Mouse (Mus musculus) myocyte (in vitro differentiated cells): ENCODE data around the gene Atpaf1.

Experiments used
- CEBPB ChIP-seq: IDR thresholded peaks from 2 replicates; pipeline ENCODE4 v1.6.1; 2011; ENCODE audit warnings: mild to moderate bottlenecking, moderate library complexity; ENCODE audit not compliant: poor library complexity, insufficient read depth, severe bottlenecking
- E2F4 ChIP-seq: IDR thresholded peaks from one replicate; pipeline ENCODE4 v1.6.1; 2011; ENCODE audit warnings: mild to moderate bottlenecking, control low read depth, moderate library complexity; ENCODE audit not compliant: insufficient read depth
- MAX ChIP-seq: IDR thresholded peaks from one replicate; pipeline ENCODE4 v1.6.1; 2011; ENCODE audit warnings: low read depth, mild to moderate bottlenecking, control low read depth
- MYOD1 ChIP-seq, 3 experiments: IDR thresholded peaks; one replicate each; pipeline ENCODE4 v1.6.1; 2011; ENCODE audit warnings: control low read depth in 2 of 3, low read depth in 2 of 3, mild to moderate bottlenecking in 2 of 3, moderate library complexity in 1 of 3; ENCODE audit not compliant: insufficient read length in 2 of 3, control insufficient read depth in 1 of 3
- MYOG ChIP-seq, 3 experiments: IDR thresholded peaks; one replicate each; pipeline ENCODE4 v1.6.1; 2011; ENCODE audit warnings: control low read depth in 2 of 3, low read depth in 2 of 3, mild to moderate bottlenecking in 2 of 3; ENCODE audit not compliant: insufficient read length in 2 of 3, control insufficient read depth in 1 of 3, insufficient read depth in 1 of 3
- POLR2A ChIP-seq: IDR thresholded peaks from one replicate; pipeline ENCODE4 v1.6.1; 2011; ENCODE audit warnings: low read depth, mild to moderate bottlenecking, control low read depth, moderate library complexity; ENCODE audit not compliant: insufficient read length
- POLR2AphosphoS2 ChIP-seq: IDR thresholded peaks from one replicate; pipeline ENCODE4 v1.6.1; 2011; ENCODE audit warnings: low read depth, control low read depth; ENCODE audit not compliant: insufficient read length
- REST ChIP-seq: IDR thresholded peaks from one replicate; pipeline ENCODE4 v1.6.1; 2011; ENCODE audit warnings: mild to moderate bottlenecking, control low read depth, moderate library complexity; ENCODE audit not compliant: insufficient read depth, insufficient read length
- SRF ChIP-seq: IDR thresholded peaks from one replicate; pipeline ENCODE4 v1.6.1; 2011; ENCODE audit warnings: low read depth; ENCODE audit not compliant: control insufficient read depth, insufficient read length
- TCF12 ChIP-seq: IDR thresholded peaks from one replicate; pipeline ENCODE4 v1.6.1; 2011; ENCODE audit warnings: mild to moderate bottlenecking, control low read depth; ENCODE audit not compliant: poor library complexity, insufficient read depth, severe bottlenecking
- TCF3 ChIP-seq: IDR thresholded peaks from one replicate; pipeline ENCODE4 v1.6.1; 2011; ENCODE audit warnings: low read depth, control low read depth; ENCODE audit not compliant: insufficient read length
- USF1 ChIP-seq: IDR thresholded peaks from one replicate; pipeline ENCODE4 v1.6.1; 2011; ENCODE audit warnings: low read depth, mild to moderate bottlenecking, control low read depth, moderate library complexity

DNA sequence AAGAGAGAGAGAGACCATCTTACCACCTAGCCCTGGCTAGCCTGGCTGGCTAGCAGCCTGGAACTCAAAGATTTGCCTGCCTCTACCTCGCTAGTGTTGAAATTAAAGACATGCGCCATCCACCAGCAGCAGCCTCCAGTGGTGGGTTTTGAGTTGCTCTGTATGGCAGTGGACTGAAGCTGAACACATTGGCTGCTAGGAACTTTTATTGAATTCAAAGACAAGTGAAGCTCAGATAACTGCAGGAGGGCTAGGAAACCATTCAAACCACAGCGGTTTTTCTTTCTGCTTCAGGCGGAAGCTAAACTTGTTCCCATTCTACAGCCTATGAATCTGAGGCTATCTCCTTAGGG is 42.9 kb downstream of the Atpaf1 start:
- TF ChIP-seq POLR2A (no peak), REST (no peak), SRF (no peak), POLR2AphosphoS2 (no peak), E2F4 (no peak), USF1 (no peak), MYOD1 (IDR thresholded peaks at IDR 0.05; ENCODE audit: control insufficient read depth in 1 of 3, insufficient read length in 2 of 3, low read depth in 2 of 3) (no peak), MYOG (IDR thresholded peaks at IDR 0.05; ENCODE audit: control insufficient read depth in 1 of 3, insufficient read depth in 1 of 3, insufficient read length in 2 of 3, low read depth in 2 of 3) (no peak), TCF12 (no peak), MAX (no peak), CEBPB (no peak), TCF3 (no peak)
